Mouse (Mus musculus) small intestine, adult 2 months (tissue): Measurements from ENCODE around the gene Otp. TPM values are rescaled to one million over a fixed set of nuclear protein-coding genes. Genes with fewer than 3 reads are reported as not detected.

Experiments used
- H3K27ac ChIP-seq: fragments of 200-500 bp; 2 replicates; pipeline ENCODE4 v1.5.1; 2012; ENCODE audit warnings: low read depth, low read length, control low read depth, inconsistent platforms; ENCODE audit not compliant: insufficient read depth
- H3K27me3 ChIP-seq: fragments of 200-500 bp; 2 replicates; pipeline ENCODE4 v1.6.1; 2012; ENCODE audit warnings: mild to moderate bottlenecking, moderate library complexity, low read length, inconsistent platforms; ENCODE audit not compliant: control insufficient read depth, insufficient read depth
- H3K36me3 ChIP-seq: fragments of 200-500 bp; 2 replicates; pipeline ENCODE4 v1.6.1; 2012; ENCODE audit warnings: mild to moderate bottlenecking, low read length, control low read depth, inconsistent platforms; ENCODE audit not compliant: control insufficient read depth, insufficient read depth
- H3K4me1 ChIP-seq: fragments of 200-500 bp; 2 replicates; pipeline ENCODE4 v1.6.1; 2012; ENCODE audit warnings: low read length, inconsistent platforms, mixed read lengths; ENCODE audit not compliant: control insufficient read depth, insufficient read depth, insufficient read length
- H3K4me3 ChIP-seq: fragments of 200-500 bp; 2 replicates; pipeline ENCODE4 v1.5.1; 2012; ENCODE audit warnings: low read depth, mild to moderate bottlenecking, control low read depth, inconsistent platforms, low read length, moderate library complexity
- CTCF ChIP-seq: fragments of 200-500 bp; IDR thresholded peaks from 2 replicates; pipeline ENCODE4 v1.5.1; 2012; ENCODE audit warnings: low read depth, mild to moderate bottlenecking, control low read depth, inconsistent platforms, low read length, moderate library complexity, mixed read lengths; ENCODE audit not compliant: insufficient replicate concordance, insufficient read length; ENCODE audit errors: extremely low read depth
- POLR2A ChIP-seq: fragments of 200-500 bp; IDR thresholded peaks from 2 replicates; pipeline ENCODE4 v1.6.1; 2012; ENCODE audit warnings: low read depth, mild to moderate bottlenecking, control low read depth, inconsistent platforms, low read length, moderate library complexity
- WGBS: fragments of 180-500 bp; shearing (Covaris S2); methylation state at CpG from one replicate; pipeline ENCODE4 v1.1.7; 2018; 5-methylcytosine and 5-hydroxymethylcytosine counted together
- polyA plus RNA-seq: library from polyadenylated mRNA; depleted of rRNA; stranded (reverse); fragments of >200 nt; gene quantifications from 2 replicates; pipeline ENCODE4 v1.2.3, GENCODE M21; 2012

Otp gene
- polyA plus RNA-seq, 1 experiment, result not detected

GRCm38 (mm10) chr13:94882711-94883145 lies 7.3 kb downstream of the Otp start:
- no peak overlapping the region for H3K27ac ChIP-seq

GRCm38 (mm10) chr13:94883163-94883965 lies 8.0 kb downstream of the Otp start:
- peaks cover 59% of the 10 kb centered on the region for H3K27me3 ChIP-seq
- no peak overlapping the region for H3K27ac ChIP-seq
- H3K36me3 ChIP-seq, result no peaks in the 10 kb centered on the region
- H3K4me1 ChIP-seq, result peaks cover 13% of the 10 kb centered on the region
- TF ChIP-seq POLR2A (no peak), CTCF (no peak)
- WGBS, result 2% methylated on average over 92 of the region's 95 CpGs
- H3K4me3 ChIP-seq, result peak overlapping the region; percentile 57

More at GRCm38 (mm10) chr13:94882711-94883145, 7.3 kb downstream of the Otp start:
- peaks cover 60% of the 10 kb centered on the region for H3K27me3 ChIP-seq
- no peaks in the 10 kb centered on the region for H3K36me3 ChIP-seq
- peaks cover 13% of the 10 kb centered on the region for H3K4me1 ChIP-seq
- 2% methylated on average over 37 of the region's 37 CpGs for WGBS
- no peak for TF ChIP-seq POLR2A
- no peak for TF ChIP-seq CTCF
- H3K4me3 ChIP-seq, result peak overlapping the region; percentile 57

GRCm38 (mm10) chr13:94883966-94884960 lies 8.9 kb downstream of the Otp start:
- 7% methylated on average over 36 of the region's 36 CpGs for WGBS
- TF ChIP-seq POLR2A (no peak), CTCF (no peak)
- Histone ChIP-seq H3K4me1 (peaks cover 13% of the 10 kb centered on the region), H3K27ac (no peak overlapping the region), H3K36me3 (no peaks in the 10 kb centered on the region), H3K27me3 (peaks cover 59% of the 10 kb centered on the region), H3K4me3 (no peak overlapping the region)

- H3K4me1 ChIP-seq, result peaks cover 13% of the 10 kb centered on the region
- peaks cover 53% of the 10 kb centered on the region for H3K27me3 ChIP-seq
- no peaks in the 10 kb centered on the region for H3K36me3 ChIP-seq
- no peak overlapping the region for H3K4me3 ChIP-seq
- H3K27ac ChIP-seq, result no peak overlapping the region
- 2% methylated on average over 81 of the region's 81 CpGs for WGBS
- no peak for TF ChIP-seq POLR2A
- no peak for TF ChIP-seq CTCF
Measured at GRCm38 (mm10) chr13:94885291-94886235, 10.2 kb downstream of the Otp start.

GRCm38 (mm10) chr13:94907841-94908240 lies 32.4 kb downstream of the Otp start:
- Histone ChIP-seq H3K36me3 (no peaks in the 10 kb centered on the region), H3K4me3 (no peak overlapping the region), H3K27me3 (no peaks in the 10 kb centered on the region), H3K4me1 (no peaks in the 10 kb centered on the region), H3K27ac (no peak overlapping the region)
- no peak for TF ChIP-seq POLR2A
- TF ChIP-seq CTCF, result no peak
- 86% methylated on average over 10 of the region's 10 CpGs for WGBS

GRCm38 (mm10) chr13:94912961-94913360 lies 37.6 kb downstream of the Otp start:
- H3K27ac ChIP-seq, result no peak overlapping the region
- no peak overlapping the region for H3K4me3 ChIP-seq
- no peaks in the 10 kb centered on the region for H3K4me1 ChIP-seq
- 0 out of 2 replicates have a peak, but pooled peaks cover 2% of the 10 kb centered on the region for H3K27me3 ChIP-seq
- 36% methylated on average over 11 of the region's 11 CpGs for WGBS
- TF ChIP-seq CTCF (no peak), POLR2A (no peak)
- H3K36me3 ChIP-seq, result no peaks in the 10 kb centered on the region
